Mouse (Mus musculus): Measurements from ENCODE around the gene Prkag2. TPM values are rescaled to one million over a fixed set of nuclear protein-coding genes. Genes with fewer than 3 reads are reported as not detected.

The Prkag2 gene
- polyA plus RNA-seq, 1 experiment, result 13.7 TPM

- no peaks in the 10 kb centered on the region for H3K4me1 ChIP-seq (ENCODE audit: control insufficient read depth, insufficient read depth, low read length)
Measured at GRCm38 (mm10) chr5:24874111-24874510, 226.3 kb downstream of the Prkag2 start.

GRCm38 (mm10) chr5:24873221-24873620, 227.2 kb downstream of the Prkag2 start:
- Histone ChIP-seq H3K27ac (ENCODE audit: control insufficient read depth, insufficient read depth, low read depth, low read length, poor library complexity) (no peak overlapping the region), H3K4me1 (ENCODE audit: control insufficient read depth, insufficient read depth, low read length) (no peaks in the 10 kb centered on the region), H3K4me3 (replicated peaks; ENCODE audit: control insufficient read depth, low read depth, low read length) (no peak overlapping the region)
- 74% methylated on average over 6 of the region's 6 CpGs for WGBS
- no peak for TF ChIP-seq POLR2A (IDR thresholded peaks at IDR 0.05; ENCODE audit: borderline replicate concordance, control insufficient read depth, low read depth, low read length)
- no peak for TF ChIP-seq CTCF (IDR thresholded peaks at IDR 0.05; ENCODE audit: control insufficient read depth, insufficient read depth, low read length)

More at GRCm38 (mm10) chr5:24874111-24874510, 226.3 kb downstream of the Prkag2 start:
- 93% methylated on average over 4 of the region's 4 CpGs for WGBS
- no peak overlapping the region for H3K27ac ChIP-seq (ENCODE audit: control insufficient read depth, insufficient read depth, low read depth, low read length, poor library complexity)
- TF ChIP-seq POLR2A (IDR thresholded peaks at IDR 0.05; ENCODE audit: borderline replicate concordance, control insufficient read depth, low read depth, low read length), result no peak
- no peak for TF ChIP-seq CTCF (IDR thresholded peaks at IDR 0.05; ENCODE audit: control insufficient read depth, insufficient read depth, low read length)
- H3K4me3 ChIP-seq (replicated peaks; ENCODE audit: control insufficient read depth, low read depth, low read length), result no peak overlapping the region

- Histone ChIP-seq H3K4me1 (ENCODE audit: control insufficient read depth, insufficient read depth, low read length) (no peaks in the 10 kb centered on the region), H3K4me3 (replicated peaks; ENCODE audit: control insufficient read depth, low read depth, low read length) (no peak overlapping the region), H3K27ac (ENCODE audit: control insufficient read depth, insufficient read depth, low read depth, low read length, poor library complexity) (no peak overlapping the region)
- TF ChIP-seq POLR2A (IDR thresholded peaks at IDR 0.05; ENCODE audit: borderline replicate concordance, control insufficient read depth, low read depth, low read length), result no peak
- TF ChIP-seq CTCF (IDR thresholded peaks at IDR 0.05; ENCODE audit: control insufficient read depth, insufficient read depth, low read length), result no peak
- 91% methylated on average over 12 of the region's 12 CpGs for WGBS
Measured at GRCm38 (mm10) chr5:24871276-24871675, 229.2 kb downstream of the Prkag2 start.

- WGBS, result 81% methylated on average over 11 of the region's 11 CpGs
- Histone ChIP-seq H3K27ac (ENCODE audit: control insufficient read depth, insufficient read depth, low read depth, low read length, poor library complexity) (no peak overlapping the region), H3K4me3 (replicated peaks; ENCODE audit: control insufficient read depth, low read depth, low read length) (no peak overlapping the region), H3K4me1 (ENCODE audit: control insufficient read depth, insufficient read depth, low read length) (no peaks in the 10 kb centered on the region)
- TF ChIP-seq POLR2A (IDR thresholded peaks at IDR 0.05; ENCODE audit: borderline replicate concordance, control insufficient read depth, low read depth, low read length) (no peak; the same call in 1 of the 2 replicates), CTCF (IDR thresholded peaks at IDR 0.05; ENCODE audit: control insufficient read depth, insufficient read depth, low read length) (no peak)
Measured at GRCm38 (mm10) chr5:24869796-24870289, 230.6 kb downstream of the Prkag2 start.

- H3K27ac ChIP-seq (ENCODE audit: control insufficient read depth, insufficient read depth, low read depth, low read length, poor library complexity), result no peak overlapping the region
- TF ChIP-seq POLR2A (IDR thresholded peaks at IDR 0.05; ENCODE audit: borderline replicate concordance, control insufficient read depth, low read depth, low read length), result no peak
- TF ChIP-seq CTCF (IDR thresholded peaks at IDR 0.05; ENCODE audit: control insufficient read depth, insufficient read depth, low read length), result no peak
- 74% methylated on average over 12 of the region's 12 CpGs for WGBS
- H3K4me1 ChIP-seq (ENCODE audit: control insufficient read depth, insufficient read depth, low read length), result no peaks in the 10 kb centered on the region; the same call in 1 of the 2 replicates
- no peak overlapping the region for H3K4me3 ChIP-seq (replicated peaks; ENCODE audit: control insufficient read depth, low read depth, low read length)
Measured at GRCm38 (mm10) chr5:24863804-24864203, 236.6 kb downstream of the Prkag2 start.

- Histone ChIP-seq H3K27ac (ENCODE audit: control insufficient read depth, insufficient read depth, low read depth, low read length, poor library complexity) (no peak overlapping the region), H3K4me3 (replicated peaks; ENCODE audit: control insufficient read depth, low read depth, low read length) (no peak overlapping the region), H3K4me1 (ENCODE audit: control insufficient read depth, insufficient read depth, low read length) (no peaks in the 10 kb centered on the region; the same call in 1 of the 2 replicates)
- TF ChIP-seq CTCF (IDR thresholded peaks at IDR 0.05; ENCODE audit: control insufficient read depth, insufficient read depth, low read length) (no peak), POLR2A (IDR thresholded peaks at IDR 0.05; ENCODE audit: borderline replicate concordance, control insufficient read depth, low read depth, low read length) (no peak)
- 83% methylated on average over 9 of the region's 9 CpGs for WGBS
Measured at GRCm38 (mm10) chr5:24861449-24861930, 239.0 kb downstream of the Prkag2 start.

- Histone ChIP-seq H3K27ac (ENCODE audit: control insufficient read depth, insufficient read depth, low read depth, low read length, poor library complexity) (no peak overlapping the region), H3K4me1 (ENCODE audit: control insufficient read depth, insufficient read depth, low read length) (no peaks in the 10 kb centered on the region; the same call in 1 of the 2 replicates), H3K4me3 (replicated peaks; ENCODE audit: control insufficient read depth, low read depth, low read length) (no peak overlapping the region)
- TF ChIP-seq CTCF (IDR thresholded peaks at IDR 0.05; ENCODE audit: control insufficient read depth, insufficient read depth, low read length) (no peak), POLR2A (IDR thresholded peaks at IDR 0.05; ENCODE audit: borderline replicate concordance, control insufficient read depth, low read depth, low read length) (no peak)
- 74% methylated on average over 13 of the region's 13 CpGs for WGBS
Measured at GRCm38 (mm10) chr5:24860635-24861448, 239.6 kb downstream of the Prkag2 start.

GRCm38 (mm10) chr5:24859771-24860540, 240.5 kb downstream of the Prkag2 start:
- H3K4me1 ChIP-seq (ENCODE audit: control insufficient read depth, insufficient read depth, low read length), result peaks cover under 1% of the 10 kb centered on the region; the same call in 1 of the 2 replicates
- 46% methylated on average over 3 of the region's 3 CpGs for WGBS
- H3K27ac ChIP-seq (ENCODE audit: control insufficient read depth, insufficient read depth, low read depth, low read length, poor library complexity), result no peak overlapping the region
- H3K4me3 ChIP-seq (replicated peaks; ENCODE audit: control insufficient read depth, low read depth, low read length), result no peak overlapping the region
- TF ChIP-seq CTCF (IDR thresholded peaks at IDR 0.05; ENCODE audit: control insufficient read depth, insufficient read depth, low read length), result no peak

Data from bone marrow, adult 2 months (tissue).